Mouse (Mus musculus) lung, embryonic 14.5 days (tissue): ENCODE data around the gene Gm44790. TPM values are rescaled to one million over a fixed set of nuclear protein-coding genes. Genes with fewer than 3 reads are reported as not detected.

ENCODE experiments used
- ATAC-seq: fragments of 200-750 bp; cut with Nextera tagmentation; 2 replicates; pipeline ENCODE4 v1.8.0; 2017; ENCODE audit warnings: mild to moderate bottlenecking, moderate TSS enrichment, moderate library complexity; ENCODE audit not compliant: insufficient read depth
- DNase-seq: peaks from one replicate; pipeline ENCODE4 v3.0.0-alpha.2; 2015
- H3K27ac ChIP-seq: fragments of 300-500 bp; sonication (generic); 2 replicates; pipeline ENCODE4 v1.5.1; 2014; ENCODE audit warnings: low read depth, mild to moderate bottlenecking, moderate library complexity
- H3K27me3 ChIP-seq: fragments of 300-500 bp; sonication (generic); 2 replicates; pipeline ENCODE4 v1.6.1; 2014; ENCODE audit warnings: low read length, control low read depth; ENCODE audit not compliant: insufficient read depth
- H3K36me3 ChIP-seq: fragments of 300-500 bp; sonication (generic); 2 replicates; pipeline ENCODE4 v1.6.1; 2014; ENCODE audit warnings: control low read depth; ENCODE audit not compliant: insufficient read depth
- H3K4me1 ChIP-seq: fragments of 300-500 bp; sonication (generic); 2 replicates; pipeline ENCODE4 v1.6.1; 2014; ENCODE audit warnings: antibody characterized with exemption, control low read depth; ENCODE audit not compliant: insufficient read depth
- H3K4me2 ChIP-seq: fragments of 300-500 bp; sonication (generic); 2 replicates; pipeline ENCODE4 v1.6.1; 2014; ENCODE audit warnings: mild to moderate bottlenecking
- H3K4me3 ChIP-seq: fragments of 300-500 bp; sonication (generic); 2 replicates; pipeline ENCODE4 v1.5.1; 2014; ENCODE audit warnings: low read depth, low read length
- H3K9ac ChIP-seq: fragments of 300-500 bp; sonication (generic); 2 replicates; pipeline ENCODE4 v1.6.1; 2014
- H3K9me3 ChIP-seq: fragments of 300-500 bp; sonication (generic); 2 replicates; pipeline ENCODE4 v1.6.1; 2016; ENCODE audit warnings: low read depth, low read length, control low read depth
- CTCF ChIP-seq: IDR thresholded peaks from 2 replicates; pipeline ENCODE4 v1.5.1; 2016; ENCODE audit warnings: antibody characterized with exemption, low read depth
- WGBS: fragments of 180-500 bp; shearing (Covaris S2); extraction: QIAGEN DNeasy Blood & Tissue Kit; methylation state at CpG from one replicate; pipeline ENCODE4 v1.1.7; 2014; 5-methylcytosine and 5-hydroxymethylcytosine counted together
- polyA plus RNA-seq: library from polyadenylated mRNA; unstranded; fragments of >200 nt; fragmentation: Nextera tagmentation; extraction: Ambion mirVana; gene quantifications from 2 replicates; pipeline ENCODE4 v1.2.1, GENCODE M21; 2014

The Gm44790 gene
- polyA plus RNA-seq, 1 experiment from 2014 or later = 0.72 TPM

GRCm38 (mm10) chr6:86433696-86434095 lies 7.2 kb downstream of the Gm44790 start:
- Histone ChIP-seq H3K27me3 (no peaks in the 10 kb centered on the region), H3K4me1 (no peaks in the 10 kb centered on the region), H3K4me2 (no peak overlapping the region), H3K27ac (no peak overlapping the region), H3K36me3 (peaks cover 73% of the 10 kb centered on the region), H3K4me3 (no peak overlapping the region), H3K9ac (no peak overlapping the region), H3K9me3 (no peaks in the 10 kb centered on the region)
- TF ChIP-seq CTCF = no peak
- DNase-seq (no peak), ATAC-seq (no peak)
- WGBS = 89% methylated on average over 1 of the region's 1 CpGs

- Histone ChIP-seq H3K27me3 (no peaks in the 10 kb centered on the region), H3K27ac (peak overlapping the region; percentile 91), H3K9ac (peak overlapping the region; percentile 79), H3K4me1 (0 out of 2 replicates have a peak, but pooled peaks cover 2% of the 10 kb centered on the region), H3K9me3 (no peaks in the 10 kb centered on the region), H3K4me3 (peak overlapping the region; percentile 75), H3K36me3 (peaks cover 51% of the 10 kb centered on the region), H3K4me2 (peak overlapping the region; percentile 66)
- DNase-seq = peak; percentile 78
- WGBS = 2% methylated on average over 14 of the region's 14 CpGs
- ATAC-seq = peak; percentile 50
- peak; percentile 66 for TF ChIP-seq CTCF
Measured at GRCm38 (mm10) chr6:86437711-86438110, 11.3 kb downstream of the Gm44790 start.

- Histone ChIP-seq H3K4me3 (peak within 1 kb of the TSS; percentile 75), H3K9me3 (no peaks in the 10 kb centered on the region)
- peak; percentile 65 for TF ChIP-seq CTCF
Measured at GRCm38 (mm10) chr6:86438272-86439118, 12.0 kb downstream of the Gm44790 start, which contains the start of gene C87436. C87436 (plus strand) TSS chr6:86438374.

GRCm38 (mm10) chr6:86439119-86439496 lies 12.7 kb downstream of the Gm44790 start:
- H3K27ac ChIP-seq = peak overlapping the region; percentile 91
- H3K9ac ChIP-seq = peak overlapping the region; percentile 79
- peak overlapping the region; percentile 67 for H3K4me2 ChIP-seq
- 0 out of 2 replicates have a peak, but pooled peaks cover 2% of the 10 kb centered on the region for H3K4me1 ChIP-seq
- H3K36me3 ChIP-seq = peaks cover 46% of the 10 kb centered on the region
- DNase-seq = no peak
- no peak for TF ChIP-seq CTCF
- H3K4me3 ChIP-seq = peak overlapping the region; percentile 75
- no peaks in the 10 kb centered on the region for H3K9me3 ChIP-seq
- 4% methylated on average over 13 of the region's 13 CpGs for WGBS
- H3K27me3 ChIP-seq = no peaks in the 10 kb centered on the region
- no peak for ATAC-seq

More at GRCm38 (mm10) chr6:86438272-86439118, 12.0 kb downstream of the Gm44790 start, which contains the start of gene C87436:
- H3K27me3 ChIP-seq = no peaks in the 10 kb centered on the region
- peak within 1 kb of the TSS; percentile 79 for H3K9ac ChIP-seq
- H3K4me2 ChIP-seq = peak within 1 kb of the TSS; percentile 67
- 0 out of 2 replicates have a peak, but pooled peaks cover 2% of the 10 kb centered on the region for H3K4me1 ChIP-seq
- WGBS = 0% methylated on average over 59 of the region's 59 CpGs
- DNase-seq (peak; percentile 98), ATAC-seq (peak; percentile 94)
- H3K27ac ChIP-seq = peak within 1 kb of the TSS; percentile 91
- peaks cover 45% of the 10 kb centered on the region for H3K36me3 ChIP-seq

- Histone ChIP-seq H3K27me3 (no peaks in the 10 kb centered on the region), H3K27ac (peak overlapping the region; percentile 16; the same call in 1 of the 2 replicates), H3K9ac (peak overlapping the region; percentile 79), H3K4me3 (peak overlapping the region; percentile 75), H3K36me3 (peaks cover 46% of the 10 kb centered on the region), H3K4me1 (0 out of 2 replicates have a peak, but pooled peaks cover 2% of the 10 kb centered on the region), H3K4me2 (peak overlapping the region; percentile 67), H3K9me3 (no peaks in the 10 kb centered on the region)
- 96% methylated on average over 1 of the region's 1 CpGs for WGBS
- no peak for DNase-seq
- no peak for ATAC-seq
- TF ChIP-seq CTCF = no peak
Measured at GRCm38 (mm10) chr6:86439531-86439930, 13.1 kb downstream of the Gm44790 start.

GRCm38 (mm10) chr6:86441571-86441970 lies 15.1 kb downstream of the Gm44790 start:
- no peak for TF ChIP-seq CTCF
- 0 out of 2 replicates have a peak, but pooled peaks cover 2% of the 10 kb centered on the region for H3K4me1 ChIP-seq
- no peaks in the 10 kb centered on the region for H3K27me3 ChIP-seq
- no peak overlapping the region for H3K27ac ChIP-seq
- no peak overlapping the region for H3K4me3 ChIP-seq
- ATAC-seq (no peak), DNase-seq (no peak)
- H3K4me2 ChIP-seq = no peak overlapping the region
- 96% methylated on average over 10 of the region's 10 CpGs for WGBS
- peaks cover 41% of the 10 kb centered on the region for H3K36me3 ChIP-seq
- H3K9me3 ChIP-seq = no peaks in the 10 kb centered on the region
- no peak overlapping the region for H3K9ac ChIP-seq

- Histone ChIP-seq H3K9ac (no peak overlapping the region), H3K4me1 (no peaks in the 10 kb centered on the region), H3K9me3 (no peaks in the 10 kb centered on the region), H3K27me3 (no peaks in the 10 kb centered on the region), H3K36me3 (peaks cover 61% of the 10 kb centered on the region), H3K4me2 (no peak overlapping the region), H3K27ac (no peak overlapping the region), H3K4me3 (no peak overlapping the region)
- no peak for TF ChIP-seq CTCF
- DNase-seq (no peak), ATAC-seq (no peak)
- 94% methylated on average over 18 of the region's 18 CpGs for WGBS
Measured at GRCm38 (mm10) chr6:86445551-86445950, 19.1 kb downstream of the Gm44790 start.
